Mouse (Mus musculus): Measurements from ENCODE around the gene Gm11111. TPM values are rescaled to one million over a fixed set of nuclear protein-coding genes. Genes with fewer than 3 reads are reported as not detected.
A peak's percentile ranks its signal among the peaks of the same experiment; 100 is the strongest.

Gene Gm11111
- polyA plus RNA-seq, 1 experiment from 2014 or later = not detected

GRCm38 (mm10) chr5:98552811-98553601 lies 511 bp downstream of the Gm11111 start:
- H3K36me3 ChIP-seq (ENCODE audit: control insufficient read depth, insufficient read depth, low read length) = no peaks in the 10 kb centered on the region
- no peak for DNase-seq (ENCODE audit: low spot score, missing footprints)
- no peak overlapping the region for H3K4me2 ChIP-seq
- no peak overlapping the region for H3K9ac ChIP-seq (ENCODE audit: low read length)
- no peak for ATAC-seq (ENCODE audit: low FRiP score)
- H3K27ac ChIP-seq (ENCODE audit: low read depth, low read length) = no peak overlapping the region
- no peaks in the 10 kb centered on the region for H3K9me3 ChIP-seq (ENCODE audit: control insufficient read depth, low read length)
- no peak overlapping the region for H3K4me3 ChIP-seq (ENCODE audit: low read depth, low read length)
- H3K4me1 ChIP-seq (ENCODE audit: control insufficient read depth, insufficient read depth, low read length) = no peaks in the 10 kb centered on the region
- WGBS = 69% methylated on average over 7 of the region's 7 CpGs
- H3K27me3 ChIP-seq (ENCODE audit: control insufficient read depth, insufficient read depth, low read length) = no peaks in the 10 kb centered on the region

- Histone ChIP-seq H3K27ac (ENCODE audit: low read depth, low read length) (no peak overlapping the region), H3K4me2 (no peak overlapping the region), H3K4me1 (ENCODE audit: control insufficient read depth, insufficient read depth, low read length) (peaks cover 2% of the 10 kb centered on the region; the same call in 1 of the 2 replicates), H3K4me3 (ENCODE audit: low read depth, low read length) (no peak overlapping the region), H3K9me3 (ENCODE audit: control insufficient read depth, low read length) (no peaks in the 10 kb centered on the region), H3K36me3 (ENCODE audit: control insufficient read depth, insufficient read depth, low read length) (no peaks in the 10 kb centered on the region), H3K9ac (ENCODE audit: low read length) (no peak overlapping the region), H3K27me3 (ENCODE audit: control insufficient read depth, insufficient read depth, low read length) (no peaks in the 10 kb centered on the region)
- DNase-seq (ENCODE audit: low spot score, missing footprints) (peak; percentile 59), ATAC-seq (ENCODE audit: low FRiP score) (peak; percentile 28; the same call in 1 of the 2 replicates)
- WGBS = 42% methylated on average over 4 of the region's 4 CpGs
These were observed 8.8 kb downstream of the Gm11111 start for GRCm38 (mm10) chr5:98561301-98561700.

- Histone ChIP-seq H3K36me3 (ENCODE audit: control insufficient read depth, insufficient read depth, low read length) (no peaks in the 10 kb centered on the region), H3K9ac (ENCODE audit: low read length) (no peak overlapping the region), H3K27ac (ENCODE audit: low read depth, low read length) (no peak overlapping the region), H3K9me3 (ENCODE audit: control insufficient read depth, low read length) (no peaks in the 10 kb centered on the region), H3K4me2 (no peak overlapping the region), H3K4me3 (ENCODE audit: low read depth, low read length) (no peak overlapping the region), H3K27me3 (ENCODE audit: control insufficient read depth, insufficient read depth, low read length) (no peaks in the 10 kb centered on the region), H3K4me1 (ENCODE audit: control insufficient read depth, insufficient read depth, low read length) (peaks cover 9% of the 10 kb centered on the region)
- WGBS = 92% methylated on average over 9 of the region's 9 CpGs
- ATAC-seq (ENCODE audit: low FRiP score) (no peak), DNase-seq (ENCODE audit: low spot score, missing footprints) (no peak)
These were observed 10.3 kb downstream of the Gm11111 start for GRCm38 (mm10) chr5:98562806-98563205.

GRCm38 (mm10) chr5:98563801-98564200 lies 11.3 kb downstream of the Gm11111 start:
- H3K36me3 ChIP-seq (ENCODE audit: control insufficient read depth, insufficient read depth, low read length) = no peaks in the 10 kb centered on the region
- H3K4me3 ChIP-seq (ENCODE audit: low read depth, low read length) = no peak overlapping the region
- H3K27ac ChIP-seq (ENCODE audit: low read depth, low read length) = no peak overlapping the region
- peaks cover 9% of the 10 kb centered on the region for H3K4me1 ChIP-seq (ENCODE audit: control insufficient read depth, insufficient read depth, low read length)
- no peaks in the 10 kb centered on the region for H3K9me3 ChIP-seq (ENCODE audit: control insufficient read depth, low read length)
- DNase-seq (ENCODE audit: low spot score, missing footprints) (peak; percentile 82), ATAC-seq (ENCODE audit: low FRiP score) (peak; percentile 49; the same call in 1 of the 2 replicates)
- no peak overlapping the region for H3K9ac ChIP-seq (ENCODE audit: low read length)
- no peak overlapping the region for H3K4me2 ChIP-seq
- 41% methylated on average over 9 of the region's 9 CpGs for WGBS
- no peaks in the 10 kb centered on the region for H3K27me3 ChIP-seq (ENCODE audit: control insufficient read depth, insufficient read depth, low read length)

- no peaks in the 10 kb centered on the region for H3K9me3 ChIP-seq (ENCODE audit: control insufficient read depth, low read length)
- ATAC-seq (ENCODE audit: low FRiP score) = peak; percentile 84
- no peak overlapping the region for H3K4me3 ChIP-seq (ENCODE audit: low read depth, low read length)
- no peaks in the 10 kb centered on the region for H3K36me3 ChIP-seq (ENCODE audit: control insufficient read depth, insufficient read depth, low read length)
- H3K4me2 ChIP-seq = no peak overlapping the region
- H3K27me3 ChIP-seq (ENCODE audit: control insufficient read depth, insufficient read depth, low read length) = no peaks in the 10 kb centered on the region
- 42% methylated on average over 6 of the region's 6 CpGs for WGBS
- DNase-seq (ENCODE audit: low spot score, missing footprints) = peak; percentile 89
- H3K4me1 ChIP-seq (ENCODE audit: control insufficient read depth, insufficient read depth, low read length) = peaks cover 9% of the 10 kb centered on the region
- peak overlapping the region; percentile 44; the same call in 1 of the 2 replicates for H3K27ac ChIP-seq (ENCODE audit: low read depth, low read length)
- no peak overlapping the region for H3K9ac ChIP-seq (ENCODE audit: low read length)
These were observed 14.1 kb downstream of the Gm11111 start for GRCm38 (mm10) chr5:98566461-98567193.

GRCm38 (mm10) chr5:98568481-98568880 lies 16.0 kb downstream of the Gm11111 start:
- Histone ChIP-seq H3K4me1 (ENCODE audit: control insufficient read depth, insufficient read depth, low read length) (peaks cover 9% of the 10 kb centered on the region), H3K36me3 (ENCODE audit: control insufficient read depth, insufficient read depth, low read length) (no peaks in the 10 kb centered on the region), H3K9me3 (ENCODE audit: control insufficient read depth, low read length) (no peaks in the 10 kb centered on the region), H3K4me3 (ENCODE audit: low read depth, low read length) (no peak overlapping the region), H3K27me3 (ENCODE audit: control insufficient read depth, insufficient read depth, low read length) (no peaks in the 10 kb centered on the region), H3K9ac (ENCODE audit: low read length) (no peak overlapping the region), H3K4me2 (no peak overlapping the region), H3K27ac (ENCODE audit: low read depth, low read length) (no peak overlapping the region)
- ATAC-seq (ENCODE audit: low FRiP score) (no peak), DNase-seq (ENCODE audit: low spot score, missing footprints) (peak; percentile 62)
- 97% methylated on average over 4 of the region's 4 CpGs for WGBS

GRCm38 (mm10) chr5:98569029-98569513 lies 16.6 kb downstream of the Gm11111 start:
- ATAC-seq (ENCODE audit: low FRiP score) = no peak

GRCm38 (mm10) chr5:98572392-98572791 lies 19.9 kb downstream of the Gm11111 start:
- H3K4me1 ChIP-seq (ENCODE audit: control insufficient read depth, insufficient read depth, low read length) = no peaks in the 10 kb centered on the region
- ATAC-seq (ENCODE audit: low FRiP score) = no peak
- DNase-seq (ENCODE audit: low spot score, missing footprints) = peak; percentile 59
- H3K27me3 ChIP-seq (ENCODE audit: control insufficient read depth, insufficient read depth, low read length) = no peaks in the 10 kb centered on the region
- H3K27ac ChIP-seq (ENCODE audit: low read depth, low read length) = no peak overlapping the region
- WGBS = 66% methylated on average over 4 of the region's 4 CpGs
- H3K4me2 ChIP-seq = no peak overlapping the region
- H3K9me3 ChIP-seq (ENCODE audit: control insufficient read depth, low read length) = no peaks in the 10 kb centered on the region
- no peak overlapping the region for H3K9ac ChIP-seq (ENCODE audit: low read length)
- no peaks in the 10 kb centered on the region for H3K36me3 ChIP-seq (ENCODE audit: control insufficient read depth, insufficient read depth, low read length)
- H3K4me3 ChIP-seq (ENCODE audit: low read depth, low read length) = no peak overlapping the region

More at GRCm38 (mm10) chr5:98569029-98569513, 16.6 kb downstream of the Gm11111 start:
- WGBS = 67% methylated on average over 3 of the region's 3 CpGs
- Histone ChIP-seq H3K27me3 (ENCODE audit: control insufficient read depth, insufficient read depth, low read length) (no peaks in the 10 kb centered on the region), H3K4me2 (no peak overlapping the region), H3K4me3 (ENCODE audit: low read depth, low read length) (no peak overlapping the region), H3K9me3 (ENCODE audit: control insufficient read depth, low read length) (no peaks in the 10 kb centered on the region), H3K36me3 (ENCODE audit: control insufficient read depth, insufficient read depth, low read length) (no peaks in the 10 kb centered on the region), H3K9ac (ENCODE audit: low read length) (no peak overlapping the region), H3K4me1 (ENCODE audit: control insufficient read depth, insufficient read depth, low read length) (peaks cover 7% of the 10 kb centered on the region), H3K27ac (ENCODE audit: low read depth, low read length) (no peak overlapping the region)
- peak; percentile 69 for DNase-seq (ENCODE audit: low spot score, missing footprints)

Measured in midbrain, embryonic 11.5 days (tissue).